Mouse (Mus musculus) kidney, adult 8-10 months (tissue): ENCODE measurements around the gene Gabbr2.

Experiments used
- DNase-seq, 2 experiments: peaks; one replicate each; pipeline ENCODE4 v3.0.0; 2022

Gabbr2 gene

DNA sequence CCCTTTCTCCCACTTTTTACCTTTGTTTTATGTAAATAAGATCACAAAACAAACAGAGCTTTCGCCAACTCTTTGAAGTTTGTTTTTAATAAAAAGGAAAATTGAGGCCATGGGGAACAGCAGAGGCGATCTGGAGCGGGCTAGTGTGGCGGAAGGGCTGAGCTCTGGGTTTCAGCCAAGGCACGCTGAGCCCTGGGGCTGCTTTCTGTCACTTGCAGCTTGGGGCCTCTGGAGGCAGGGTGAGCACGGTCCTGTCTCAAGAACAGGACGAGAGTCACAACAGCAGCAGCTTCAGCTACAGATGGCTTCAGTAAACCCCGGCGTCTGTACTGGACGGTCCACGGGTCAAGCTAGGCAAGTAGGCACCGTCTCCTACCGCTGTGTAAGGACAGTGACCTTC, 132.8 kb downstream of the Gabbr2 start:
- DNase-seq = peak; percentile 45 to 47

DNA sequence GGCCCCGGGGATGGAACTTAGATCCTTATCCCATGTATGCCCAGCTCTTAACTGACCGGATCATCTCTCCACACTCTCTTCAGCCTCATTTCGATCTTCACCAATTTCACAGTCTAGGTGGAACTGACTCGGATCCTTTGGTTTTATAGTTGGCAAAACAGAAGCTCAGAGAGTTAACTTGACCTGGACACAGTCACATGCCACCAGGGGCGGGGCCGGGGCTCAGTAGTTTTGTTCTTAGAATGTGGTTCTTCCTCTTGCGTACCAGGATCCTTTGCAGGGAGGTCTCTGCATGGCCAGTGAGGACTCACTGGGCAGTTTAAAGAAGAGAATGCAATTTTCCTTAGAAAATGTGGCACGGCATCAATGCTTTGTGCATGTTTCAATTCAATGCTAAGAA, 135.5 kb downstream of the Gabbr2 start:
- DNase-seq = no peak

DNA sequence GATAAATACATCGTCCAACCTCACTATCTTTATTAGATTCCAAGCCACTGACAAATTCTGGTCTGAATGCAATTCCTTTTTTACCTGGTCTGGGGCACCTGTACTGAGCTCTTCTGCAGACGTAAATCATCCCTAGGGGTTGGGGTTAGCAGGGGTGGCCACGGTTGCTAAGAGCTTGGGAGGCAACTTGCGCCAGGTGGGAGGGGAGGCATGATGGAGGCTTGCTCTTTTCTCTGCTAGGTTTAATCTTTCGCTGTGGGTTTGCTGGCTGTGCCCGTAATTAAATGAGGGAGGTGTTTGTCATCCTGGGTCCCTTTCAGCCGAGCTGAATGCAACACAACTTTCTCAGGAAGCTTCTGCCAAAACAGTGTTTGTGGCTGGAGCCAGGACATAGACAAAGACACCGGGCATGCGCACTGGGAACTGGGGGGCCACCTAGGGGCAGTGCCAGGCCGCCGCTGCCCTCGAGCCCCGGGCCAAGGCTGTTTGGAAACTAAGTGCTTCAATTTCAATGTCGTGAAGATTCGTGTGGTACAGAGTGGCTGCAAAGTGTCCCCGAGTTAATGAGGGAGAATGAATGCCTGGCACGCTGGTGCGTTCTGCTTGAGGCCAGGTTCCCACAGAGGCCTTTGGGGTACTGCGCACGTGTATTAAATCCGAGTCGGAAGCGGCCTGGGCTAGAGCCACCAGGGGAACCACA, 136.8 kb downstream of the Gabbr2 start:
- DNase-seq = peak; percentile 20 to 36

DNA sequence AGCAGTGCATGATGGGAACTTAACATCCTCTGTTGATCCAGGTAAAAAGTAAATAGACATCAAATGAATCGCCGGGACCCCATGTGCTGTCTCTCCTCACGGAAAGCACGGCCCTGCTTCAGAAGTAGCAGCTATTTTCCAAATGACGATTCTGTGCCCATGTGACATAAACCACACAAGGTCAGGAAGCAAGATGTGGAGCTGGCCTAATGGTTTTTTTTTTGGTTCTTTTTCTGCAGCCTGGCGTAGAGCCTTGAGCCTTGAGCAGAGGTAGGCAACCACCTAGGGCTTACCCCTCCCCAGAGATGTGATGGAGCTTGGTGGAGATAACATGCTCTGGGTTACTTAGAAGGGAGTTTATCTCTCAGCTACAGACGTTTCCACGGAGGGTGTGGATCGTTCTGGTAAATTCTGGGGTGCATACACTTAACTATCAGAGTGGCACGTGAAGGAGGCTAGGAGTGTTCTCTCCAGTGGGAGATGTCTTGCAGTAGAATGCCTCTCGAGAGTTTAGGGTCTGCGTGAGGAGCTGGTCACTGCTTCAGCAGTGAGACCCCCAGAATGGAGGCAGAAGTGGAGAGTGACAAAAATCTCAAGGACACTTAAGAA, 137.7 kb downstream of the Gabbr2 start:
- no peak for DNase-seq

DNA sequence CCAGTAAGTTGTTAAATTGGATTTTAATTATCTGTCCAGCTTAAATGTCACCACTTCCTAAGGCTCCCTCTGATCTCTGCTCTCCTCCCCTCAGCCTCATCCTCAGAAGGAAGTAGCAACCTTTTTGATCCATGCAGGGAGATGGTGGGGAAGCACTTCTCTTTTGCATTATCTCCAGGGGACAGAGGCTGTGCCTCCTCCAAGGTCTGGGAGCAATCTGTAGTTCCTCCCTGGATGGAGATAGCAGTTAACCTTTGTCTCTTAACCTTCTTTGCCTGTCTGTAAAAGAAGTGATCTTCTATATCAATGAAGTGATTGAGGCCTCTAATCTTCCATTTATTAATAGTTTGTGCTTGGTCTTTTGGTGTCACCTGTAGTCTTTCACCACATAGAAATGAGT, 143.9 kb downstream of the Gabbr2 start:
- DNase-seq = no peak

DNA sequence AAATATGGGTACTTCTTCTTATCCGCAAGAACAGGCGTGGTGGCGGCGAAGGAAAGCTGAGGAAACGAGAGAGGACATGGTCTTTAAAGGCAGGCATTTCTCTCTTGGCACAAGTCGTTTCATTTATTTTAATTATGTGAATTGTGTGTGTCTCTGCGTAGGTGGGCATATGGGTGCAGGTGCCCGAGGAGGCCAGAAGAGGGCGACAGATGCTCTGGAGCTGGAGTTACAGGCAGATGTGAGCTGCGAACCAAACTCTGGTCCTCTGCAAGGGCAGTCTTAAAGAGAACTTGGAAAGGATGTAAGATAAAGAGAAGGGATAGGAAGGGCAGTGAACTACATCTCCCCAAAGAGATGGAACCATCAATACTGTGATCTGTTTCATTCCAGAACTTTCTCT, 145.3 kb downstream of the Gabbr2 start:
- no peak for DNase-seq

DNA sequence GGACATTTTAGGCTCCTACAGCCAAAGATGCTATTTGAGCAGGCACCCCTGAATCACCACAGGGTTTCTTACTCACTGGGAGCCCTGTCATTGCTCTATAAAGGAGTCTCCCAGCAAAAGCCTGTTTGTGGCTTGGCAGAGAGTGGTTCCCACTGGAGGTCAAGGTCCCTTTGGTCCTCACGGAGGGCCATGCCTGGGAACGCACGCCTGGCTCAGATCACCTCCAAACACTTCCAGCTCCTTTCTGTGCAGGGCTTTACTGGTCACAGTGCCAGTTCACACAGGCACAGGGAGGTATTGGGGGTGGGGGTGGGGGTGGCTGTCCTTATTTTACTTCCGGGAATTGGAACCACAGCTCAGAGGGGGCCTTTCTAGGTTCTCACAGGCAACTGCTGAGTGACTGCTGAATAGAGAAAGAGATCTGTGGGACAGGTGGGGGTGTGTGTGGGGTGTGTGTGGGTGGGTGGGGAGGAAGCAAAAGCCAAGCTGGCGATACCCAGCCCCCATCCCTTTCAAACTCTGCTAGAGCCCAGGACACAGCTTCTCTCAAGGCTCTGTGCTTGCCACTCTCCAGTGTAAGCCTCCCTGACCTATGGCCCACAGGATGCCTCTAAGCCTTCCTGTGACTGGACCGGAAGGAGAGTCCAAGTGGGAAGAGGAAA, 146.6 kb downstream of the Gabbr2 start:
- DNase-seq = no peak

DNA sequence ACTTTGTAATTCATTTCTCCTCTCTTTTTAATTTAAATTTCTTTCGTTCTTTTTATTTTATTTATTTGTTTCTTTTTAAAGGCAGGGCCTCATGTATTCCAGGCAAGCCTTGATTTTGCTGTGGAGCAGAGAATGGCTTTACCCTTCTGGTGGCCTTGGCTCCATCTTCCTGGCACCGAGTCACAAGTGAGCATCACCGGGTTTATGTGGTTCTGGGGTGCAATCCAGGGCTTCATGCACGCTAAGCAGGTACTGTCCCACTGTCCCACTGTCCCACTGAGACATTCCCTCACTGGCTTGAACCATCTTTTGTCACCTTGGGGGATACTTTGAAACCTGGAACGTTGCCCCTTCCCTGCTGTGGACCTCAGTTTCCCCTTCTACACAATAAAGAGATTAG, 147.1 kb downstream of the Gabbr2 start:
- DNase-seq = no peak

DNA sequence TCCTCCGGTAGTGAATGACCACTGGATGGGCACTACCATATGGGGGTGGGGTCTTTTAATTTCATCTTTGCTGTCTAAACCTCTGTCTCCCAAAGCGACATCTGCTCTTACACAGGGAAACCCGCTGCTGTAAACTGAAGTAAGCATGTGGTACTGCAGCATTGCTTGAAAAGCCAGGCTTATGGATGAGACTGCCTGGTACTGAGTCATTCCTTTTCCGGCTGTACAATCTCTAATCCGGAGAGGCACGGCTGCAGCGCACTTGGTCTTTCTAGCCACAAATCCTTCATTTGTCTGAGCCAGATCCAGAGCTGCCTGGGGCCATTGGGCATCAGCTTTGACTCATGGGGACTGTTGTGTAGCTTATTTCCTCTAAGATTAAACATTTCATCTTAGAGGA, 149.1 kb downstream of the Gabbr2 start:
- DNase-seq = no peak

DNA sequence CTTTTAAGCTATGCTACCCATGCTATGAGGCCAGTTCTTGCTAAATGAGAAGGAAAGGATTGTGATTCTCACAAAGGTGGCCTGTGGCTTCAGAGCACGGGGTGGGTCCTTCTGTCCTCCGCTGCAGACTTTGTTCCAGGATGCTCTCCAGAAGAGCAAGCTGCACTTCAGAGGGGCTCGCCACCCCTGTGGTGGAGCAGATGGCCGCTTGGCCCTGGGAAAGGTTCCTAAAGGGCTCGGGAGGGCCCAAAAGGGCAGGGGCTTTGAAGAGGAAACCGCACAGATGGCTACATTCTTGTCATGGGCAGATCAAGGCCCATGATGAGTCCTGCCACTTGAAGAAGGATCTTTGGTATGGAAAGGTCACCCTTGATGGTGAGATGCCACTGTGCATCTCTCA, 151.5 kb downstream of the Gabbr2 start:
- no peak for DNase-seq

DNA sequence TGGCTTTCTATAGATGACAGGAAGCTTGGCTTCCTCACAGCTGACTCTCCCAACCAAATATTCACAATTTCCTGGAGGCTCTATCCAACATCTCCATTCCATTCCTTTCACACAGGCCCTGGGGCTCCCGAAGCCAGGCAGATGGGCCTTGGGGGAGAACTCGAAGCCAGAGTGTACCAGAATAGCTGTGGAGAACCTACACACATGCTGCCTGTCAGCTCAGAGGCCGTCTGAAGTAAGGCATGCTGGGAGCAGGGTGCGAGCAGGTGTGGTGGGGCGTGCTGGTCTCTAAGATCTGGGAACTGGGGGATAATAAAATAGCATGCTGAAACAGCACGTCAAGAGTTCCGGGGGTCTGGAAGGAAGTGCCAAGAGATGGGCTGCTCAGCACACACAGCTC, 154.3 kb downstream of the Gabbr2 start:
- no peak for DNase-seq

DNA sequence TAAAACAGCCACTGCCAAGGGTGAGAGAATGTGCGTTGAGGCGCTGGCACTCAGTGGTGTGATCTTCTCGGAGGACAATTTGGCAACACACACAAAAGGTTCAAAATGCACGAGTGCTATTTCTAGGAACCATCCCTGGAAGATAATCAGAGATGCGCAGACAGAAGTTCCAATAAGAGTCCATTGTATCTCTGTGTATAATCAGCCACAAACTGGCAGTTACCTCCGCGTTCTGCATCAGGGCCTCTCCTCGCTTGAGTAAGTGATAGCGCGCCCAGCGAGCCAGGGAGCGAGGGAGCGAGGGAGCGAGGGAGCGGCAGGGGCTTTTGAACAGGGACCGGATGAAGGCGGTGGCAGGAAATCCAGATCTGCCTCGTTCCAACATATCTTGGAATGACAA, 155.6 kb downstream of the Gabbr2 start:
- DNase-seq = no peak

DNA sequence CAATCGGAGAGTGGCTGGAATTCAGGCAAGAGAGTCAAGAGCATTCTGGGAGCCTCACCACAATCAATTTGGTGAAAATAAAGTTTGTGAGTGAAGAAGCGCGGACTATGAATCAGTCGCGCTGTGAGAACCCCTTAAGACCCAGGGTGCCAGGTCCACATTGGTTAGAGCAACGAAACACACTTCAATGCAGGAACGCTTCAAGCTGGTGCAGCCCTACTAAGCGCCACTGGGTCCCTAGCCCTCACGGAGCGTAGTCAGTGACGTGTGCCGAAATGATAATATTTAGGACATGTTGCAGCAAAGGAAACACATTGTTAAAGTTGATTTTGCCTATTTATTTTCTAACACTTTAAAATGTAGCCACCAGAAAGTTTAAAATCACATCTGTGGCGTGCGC, 156.6 kb downstream of the Gabbr2 start:
- DNase-seq = no peak

DNA sequence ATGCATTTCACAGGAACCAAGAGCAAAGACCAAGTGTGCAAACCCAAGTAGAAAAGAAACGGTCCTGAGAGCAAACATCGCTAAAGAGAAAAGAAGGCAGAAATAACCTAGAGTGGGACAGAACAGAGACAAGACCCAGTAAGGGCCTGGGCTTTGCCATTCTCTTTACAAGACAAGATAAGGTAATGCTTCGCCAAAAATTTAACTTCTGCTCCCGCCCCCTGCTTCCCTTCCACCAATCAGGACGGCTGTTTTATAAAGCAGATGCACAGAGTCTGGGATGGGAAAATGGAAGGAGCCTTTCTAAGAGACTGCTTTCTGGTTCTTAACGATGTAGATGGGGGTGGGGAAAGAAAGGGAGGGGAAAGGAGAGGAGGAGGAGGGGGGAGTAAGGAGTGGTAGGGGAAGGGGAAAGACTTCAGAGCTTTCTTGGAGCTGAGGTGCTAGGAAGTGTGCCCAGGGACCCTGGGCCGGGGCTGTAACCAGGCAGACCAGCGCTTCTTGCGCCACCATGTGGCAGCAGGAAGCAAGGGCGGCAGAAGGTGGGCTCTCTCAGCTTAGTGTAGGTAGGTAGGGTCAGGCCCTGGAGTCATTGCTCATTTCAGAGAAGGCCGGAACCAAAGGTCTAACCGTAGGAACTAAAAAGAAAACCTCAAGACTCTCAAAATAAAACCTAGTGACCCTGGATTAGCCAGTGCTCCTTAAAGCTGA, 158.7 kb downstream of the Gabbr2 start:
- DNase-seq = no peak

DNA sequence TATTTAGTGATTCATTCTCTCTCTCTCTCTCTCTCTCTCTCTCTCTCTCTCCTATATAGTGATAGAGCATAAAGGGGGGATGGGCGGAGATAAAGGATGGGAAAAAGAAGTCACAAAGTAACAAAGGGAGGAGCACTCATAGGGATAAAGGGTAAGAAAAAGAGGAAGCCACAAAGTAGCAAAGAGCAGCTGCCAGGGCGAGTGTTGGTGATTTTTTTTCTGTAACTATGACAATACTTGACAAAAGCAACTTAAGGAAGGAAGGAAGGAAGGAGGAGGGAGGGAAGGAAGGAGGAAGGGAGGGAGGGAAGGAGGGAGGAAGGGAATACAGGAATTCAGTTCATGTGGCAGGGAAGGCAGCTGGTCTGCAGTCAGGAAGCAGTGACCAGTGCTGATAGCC, 162.0 kb downstream of the Gabbr2 start:
- no peak for DNase-seq

DNA sequence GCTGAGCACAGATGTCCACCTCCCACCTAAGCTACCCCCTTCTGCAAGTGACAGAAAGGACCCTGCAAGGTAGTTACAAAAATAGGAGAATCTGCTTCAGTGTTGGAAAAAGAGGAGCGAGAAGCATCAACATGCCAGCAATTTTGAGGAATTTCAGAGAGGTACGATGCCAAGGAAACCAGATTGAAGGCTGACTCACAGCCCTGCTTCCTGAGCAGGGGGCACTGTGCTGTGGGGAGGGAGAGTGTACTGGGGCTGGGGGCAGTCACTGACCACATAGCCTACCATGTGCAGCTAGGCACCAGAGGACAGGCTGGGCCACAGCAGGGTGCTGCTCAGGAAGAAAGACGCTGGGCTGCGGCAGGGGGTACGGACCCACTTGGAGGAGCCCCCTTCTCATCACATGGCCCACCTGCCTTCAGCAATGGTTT, 163.5 kb downstream of the Gabbr2 start:
- DNase-seq = no peak

DNA sequence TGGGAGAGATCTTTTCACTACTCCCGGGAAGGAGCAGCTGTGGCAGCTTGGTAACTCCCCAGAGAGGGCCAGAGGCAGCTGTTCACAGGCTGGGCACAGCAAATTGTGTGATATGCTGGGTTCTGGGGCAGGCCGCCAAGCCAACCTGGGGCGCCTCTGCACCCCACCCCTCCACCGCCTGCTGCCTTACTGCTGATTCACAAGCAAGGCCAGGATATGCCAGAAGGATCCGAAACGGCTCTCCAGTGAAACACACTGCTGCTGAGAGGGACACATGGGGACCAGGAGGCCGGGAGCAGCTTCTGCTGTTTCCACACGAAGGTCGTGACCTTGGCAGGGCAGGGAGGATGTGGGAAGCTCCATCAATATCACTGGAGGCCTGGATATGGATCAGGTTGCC, 164.2 kb downstream of the Gabbr2 start:
- DNase-seq = no peak

DNA sequence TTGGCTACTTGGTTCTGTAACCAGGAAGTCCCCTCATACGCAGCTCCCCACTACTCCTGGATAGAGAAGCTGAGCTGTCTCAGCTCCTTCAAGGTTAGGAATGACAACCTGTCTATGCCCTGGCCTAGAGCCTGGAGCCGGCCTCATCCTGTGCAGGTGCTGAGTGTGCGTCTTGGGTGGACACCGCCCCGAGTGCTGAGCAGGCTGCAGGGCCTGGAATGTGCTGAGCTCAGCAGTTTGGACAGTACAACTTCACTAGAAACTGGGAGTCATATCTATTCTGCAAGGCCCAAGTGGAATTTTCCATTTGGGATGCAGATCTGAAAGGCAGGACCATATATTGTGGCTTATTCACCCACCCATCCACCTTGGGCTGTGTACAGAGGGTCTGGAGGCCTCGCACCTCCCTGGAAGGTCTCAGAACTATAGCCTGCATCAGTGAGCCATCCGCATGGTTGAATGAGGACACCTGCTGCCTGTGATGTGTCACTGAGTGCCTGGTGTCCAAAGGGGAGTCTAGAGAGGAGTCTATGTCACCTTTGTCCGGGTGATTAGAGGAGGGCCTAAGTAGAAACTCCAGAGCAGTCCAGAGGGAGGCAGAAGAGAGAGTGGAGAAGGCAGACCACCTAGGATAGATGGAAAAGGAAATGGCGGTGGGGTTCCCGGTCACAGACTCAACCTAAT, 165.7 kb downstream of the Gabbr2 start:
- DNase-seq = peak; percentile 62 to 63

DNA sequence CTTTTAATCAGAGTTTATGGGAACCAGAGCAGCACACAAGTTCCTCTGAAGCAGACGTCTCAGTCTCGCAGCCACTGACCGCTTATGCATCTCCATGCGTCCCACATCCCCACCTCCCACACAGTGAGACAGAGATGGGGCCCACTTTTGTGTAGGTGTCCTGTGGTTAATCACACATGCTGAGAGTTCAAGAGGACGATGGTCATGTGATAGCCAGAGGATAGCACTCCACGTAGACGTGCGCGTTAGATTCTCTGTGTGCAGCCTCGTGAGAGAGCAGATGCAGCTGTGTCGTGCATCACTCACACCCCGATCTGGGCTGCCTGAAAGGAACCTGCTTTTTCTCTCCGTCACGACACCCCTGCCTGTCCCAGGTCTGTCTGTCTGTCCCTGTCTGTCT, 167.9 kb downstream of the Gabbr2 start:
- no peak for DNase-seq

DNA sequence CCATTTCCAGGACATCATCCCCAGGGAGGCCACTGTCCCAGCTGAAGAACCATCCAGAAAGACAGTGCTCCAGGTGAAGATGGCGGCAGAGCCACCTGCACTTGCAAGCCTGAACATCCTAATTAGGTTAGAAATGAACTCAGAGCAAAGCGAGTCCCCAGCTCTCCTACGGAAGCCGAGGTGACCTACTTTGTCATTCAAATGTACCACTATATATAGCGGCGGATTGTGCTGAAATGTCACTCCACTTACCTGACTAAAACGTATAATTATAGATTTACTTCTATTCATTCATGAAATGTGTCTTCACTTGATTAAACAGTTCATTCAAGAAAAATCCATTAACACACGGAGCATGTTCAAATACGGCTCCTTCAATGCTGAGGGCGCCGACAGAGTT, 170.0 kb downstream of the Gabbr2 start:
- DNase-seq = no peak

DNA sequence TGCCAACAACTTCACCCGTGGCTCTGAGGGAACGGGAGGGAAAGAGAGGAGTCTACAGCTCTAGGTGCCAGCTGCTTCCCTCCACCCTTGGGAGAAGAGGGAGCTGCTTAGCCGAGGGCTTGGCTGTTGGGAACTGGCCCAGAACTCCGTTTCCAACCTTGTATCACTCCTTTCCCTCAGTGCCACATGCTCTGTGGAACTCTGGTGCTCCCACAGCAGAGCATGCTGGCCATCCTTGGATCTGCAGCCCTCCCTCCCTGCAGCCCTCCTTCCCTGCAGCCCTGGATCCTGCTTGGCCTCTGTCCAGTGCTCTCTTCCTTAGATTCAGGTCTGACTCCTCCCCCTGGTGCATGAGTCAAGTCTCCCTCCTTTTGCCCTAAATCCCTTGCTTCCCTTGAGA, 176.7 kb downstream of the Gabbr2 start:
- DNase-seq = no peak

DNA sequence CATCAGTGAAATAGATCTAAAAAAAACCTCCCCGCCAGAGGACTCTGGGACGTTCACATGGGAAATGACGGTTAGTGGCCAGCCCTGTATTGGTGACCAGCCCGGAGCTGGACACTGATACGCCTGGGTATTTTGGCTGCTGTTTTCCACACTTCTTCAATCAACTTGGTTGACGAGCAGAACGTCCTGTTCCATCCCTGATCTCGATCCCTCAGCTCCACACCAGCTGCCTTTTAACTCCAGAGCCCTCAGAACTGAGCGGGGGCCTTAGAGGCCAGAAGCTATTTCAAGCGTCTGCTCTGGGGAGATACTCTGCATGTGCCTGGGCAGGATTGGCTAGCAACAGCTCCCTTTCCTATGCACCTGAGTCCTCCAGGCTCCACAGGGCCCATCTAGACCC, 177.4 kb downstream of the Gabbr2 start:
- DNase-seq = no peak

DNA sequence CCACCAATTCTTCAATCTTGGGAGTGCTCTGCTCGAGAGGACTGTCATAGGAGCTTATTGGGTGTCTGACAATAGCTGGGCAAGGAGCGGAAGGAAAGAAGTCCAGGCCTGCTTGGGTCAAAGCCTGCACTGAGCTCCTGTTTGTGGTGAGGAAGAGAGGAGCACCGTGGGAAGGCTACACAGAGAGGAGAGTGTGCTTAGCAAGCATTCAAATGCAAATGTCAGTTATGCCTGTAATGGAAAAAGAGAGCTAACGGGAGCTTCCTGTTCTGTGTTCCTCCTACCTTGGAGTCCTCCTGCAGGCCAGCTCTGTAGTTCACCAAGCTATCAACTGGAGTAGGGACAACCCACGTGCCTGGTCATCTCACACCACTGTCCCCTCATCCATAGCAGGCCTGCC, 180.5 kb downstream of the Gabbr2 start:
- no peak for DNase-seq
